Mouse (Mus musculus) gastrocnemius, postnatal 25 days (tissue): ENCODE measurements at regions not wholly inside any gene's neighbourhood (a gene's known extent, or its start where the extent isn't known, plus 50 kb on each side); places are given as distances from the start of the nearest gene placed in this dataset.
"Not testable (repeated sequence)": the region's sequence is repeated elsewhere in the genome, so short reads cannot be mapped to it uniquely, and the experiment has no call there.

Source experiments
- DNase-seq: peaks from one replicate; pipeline ENCODE4 v3.0.0; 2022

- DNase-seq, result no peak
Observed at GRCm38 (mm10) chr15:59731129-59731528, 285.3 kb downstream of the 4933412E24Rik start.

GRCm38 (mm10) chr15:59728817-59729560 is 287.4 kb downstream of the 4933412E24Rik start:
- no peak for DNase-seq

GRCm38 (mm10) chr15:59728131-59728601 is 288.2 kb downstream of the 4933412E24Rik start:
- peak; percentile 76 for DNase-seq

- no peak for DNase-seq
Observed at GRCm38 (mm10) chr15:59725881-59726280, 290.5 kb downstream of the 4933412E24Rik start.

- DNase-seq, result no peak
Observed at GRCm38 (mm10) chr15:59722661-59723413, 293.6 kb downstream of the 4933412E24Rik start.

- no peak for DNase-seq
Observed at GRCm38 (mm10) chr15:59721420-59721819, 295.0 kb downstream of the 4933412E24Rik start.

- no peak for DNase-seq
Observed at GRCm38 (mm10) chr15:59721018-59721417, 295.4 kb downstream of the 4933412E24Rik start.

GRCm38 (mm10) chr15:59720149-59720548 is 296.3 kb downstream of the 4933412E24Rik start:
- no peak for DNase-seq

- not testable (repeated sequence) for DNase-seq
Observed at GRCm38 (mm10) chr15:59719383-59720128, 296.9 kb downstream of the 4933412E24Rik start.

- DNase-seq, result no peak
Observed at GRCm38 (mm10) chr15:59716872-59717271, 299.5 kb downstream of the 4933412E24Rik start.

GRCm38 (mm10) chr15:59715951-59716350 is 300.5 kb downstream of the 4933412E24Rik start:
- no peak for DNase-seq

GRCm38 (mm10) chr15:59713965-59714739 is 302.3 kb downstream of the 4933412E24Rik start:
- no peak for DNase-seq

GRCm38 (mm10) chr15:59712077-59712752 is 304.2 kb downstream of the 4933412E24Rik start:
- DNase-seq, result no peak

GRCm38 (mm10) chr15:59709925-59710324 is 306.5 kb downstream of the 4933412E24Rik start:
- no peak for DNase-seq

GRCm38 (mm10) chr15:59708402-59708801 is 308.0 kb downstream of the 4933412E24Rik start:
- DNase-seq, result no peak

- DNase-seq, result no peak
Observed at GRCm38 (mm10) chr15:59707081-59707480, 309.3 kb downstream of the 4933412E24Rik start.
